Mouse (Mus musculus): ENCODE measurements around the gene Pacs2.

GRCm38 (mm10) chr12:113098530-113099151 is 84.3 kb downstream of the Pacs2 start:
- TF ChIP-seq CTCF (IDR thresholded peaks at IDR 0.05; ENCODE audit: low read depth) (no peak), EP300 (IDR thresholded peaks at IDR 0.05; ENCODE audit: low read depth) (no peak)

All from liver, postnatal 0 days (tissue).